Mouse (Mus musculus): Measurements from ENCODE around the gene Zfp503.
A peak's percentile ranks its signal among the peaks of the same experiment; 100 is the strongest.

The Zfp503 gene

DNA sequence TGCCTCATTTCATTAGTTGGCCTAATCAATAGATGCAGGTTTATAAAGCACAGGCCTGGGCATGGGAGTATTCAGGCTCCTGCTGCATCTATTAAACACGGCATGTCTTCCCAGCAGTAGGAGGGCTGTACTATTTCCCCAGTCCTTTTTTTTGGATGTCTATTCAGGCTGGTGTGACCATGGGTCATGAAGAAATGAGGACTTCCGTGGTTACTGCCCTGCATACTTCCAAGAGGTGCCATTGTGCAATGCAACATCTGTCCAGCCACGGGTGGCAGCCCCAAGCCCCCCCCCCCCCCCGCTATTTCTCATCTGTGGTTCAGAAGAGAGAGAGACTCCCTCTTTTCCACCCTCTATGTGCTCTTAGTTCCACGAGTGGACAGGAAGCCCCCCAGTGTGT lies 23.1 kb downstream of the Zfp503 start:
- DNase-seq: no peak

DNA sequence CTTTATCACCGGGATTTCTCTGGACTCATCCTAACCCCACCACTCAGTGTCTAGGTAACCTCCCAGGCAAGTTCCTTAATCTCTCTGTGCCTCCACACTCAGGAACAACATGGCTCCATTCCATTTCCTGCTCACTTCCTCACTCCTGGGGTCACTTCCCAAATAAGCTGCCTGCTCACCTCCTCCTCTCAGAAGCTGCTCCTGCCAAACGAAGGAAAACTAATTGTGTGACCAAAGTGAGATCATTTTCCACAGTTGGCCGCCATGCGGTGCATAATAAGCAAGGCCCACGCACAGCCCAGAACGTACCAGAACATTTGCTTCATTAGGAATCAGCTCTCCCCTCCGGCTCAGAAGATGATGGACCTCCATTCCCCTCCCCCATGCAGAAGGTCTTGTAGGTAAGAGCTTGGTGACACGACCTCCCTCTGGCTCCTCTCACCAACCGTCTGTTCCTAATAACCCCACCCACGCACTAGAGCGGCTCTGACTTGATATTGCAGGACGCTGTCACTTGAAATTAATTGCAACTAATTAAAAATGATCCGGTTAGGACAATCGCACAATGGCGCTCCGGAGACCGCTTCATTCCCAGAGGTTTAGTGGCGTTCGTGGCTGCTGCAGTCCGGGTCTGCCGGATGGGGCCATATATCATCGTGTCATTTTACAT lies 26.9 kb downstream of the Zfp503 start:
- DNase-seq: peak in 1 of 2 experiments; percentile 11

DNA sequence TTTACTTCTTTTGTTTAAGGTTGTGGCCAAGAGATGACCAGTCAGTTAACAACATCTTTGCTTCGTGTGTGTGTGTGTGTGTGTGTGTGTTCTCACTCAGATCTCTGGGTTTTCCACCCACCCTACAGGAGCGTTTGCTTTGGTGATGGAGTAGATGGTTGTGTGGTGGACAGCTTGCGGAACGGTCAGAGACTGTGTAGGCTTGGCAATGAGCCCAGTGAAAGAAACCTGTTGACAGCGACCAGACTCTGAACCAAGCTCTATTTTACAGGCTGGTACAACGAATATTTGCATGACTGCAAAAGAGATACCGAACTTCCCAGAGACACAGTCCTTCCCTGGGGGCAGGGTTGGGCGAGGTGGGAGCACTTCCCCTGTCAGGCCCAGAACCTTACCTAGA lies 30.2 kb downstream of the Zfp503 start:
- no peak for DNase-seq

DNA sequence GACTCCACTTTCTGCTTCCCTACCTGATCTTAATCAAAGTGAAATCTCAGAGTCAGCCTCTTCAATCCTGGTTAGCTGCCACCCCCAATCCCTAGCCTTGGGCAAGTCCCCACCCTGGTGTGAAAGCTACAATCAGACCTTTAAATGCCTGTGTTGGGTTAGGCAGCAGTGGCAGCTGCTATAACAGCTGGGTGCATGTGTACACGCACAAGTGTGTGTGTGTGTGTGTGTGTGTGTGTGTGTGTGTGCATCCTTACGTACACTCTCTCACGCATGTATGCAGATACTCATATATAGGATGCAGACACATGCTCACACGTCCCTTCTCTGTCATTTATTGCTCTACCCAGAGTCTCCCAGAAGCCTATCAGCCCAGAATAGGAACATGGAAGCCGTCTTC lies 30.8 kb downstream of the Zfp503 start:
- DNase-seq: no peak

DNA sequence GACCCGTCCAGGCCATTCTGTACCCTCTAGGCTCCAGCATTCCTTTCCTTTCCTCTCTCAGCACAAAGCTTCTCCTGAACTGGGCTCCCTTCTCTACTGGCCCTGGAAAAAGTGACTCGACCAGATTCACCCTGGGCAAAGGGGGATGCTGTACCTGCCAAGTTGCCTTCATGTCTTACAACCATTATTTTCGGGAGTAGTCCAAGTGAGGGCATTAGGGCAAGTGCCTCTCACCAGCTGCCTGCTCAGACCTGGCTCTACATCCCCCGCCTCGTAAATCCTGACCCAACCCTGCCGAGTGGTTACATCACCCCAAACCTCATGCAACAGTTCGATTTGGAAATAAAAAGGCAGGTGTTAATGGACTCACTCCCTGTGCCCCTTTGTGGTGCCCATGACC lies 36.9 kb downstream of the Zfp503 start:
- DNase-seq: no peak

DNA sequence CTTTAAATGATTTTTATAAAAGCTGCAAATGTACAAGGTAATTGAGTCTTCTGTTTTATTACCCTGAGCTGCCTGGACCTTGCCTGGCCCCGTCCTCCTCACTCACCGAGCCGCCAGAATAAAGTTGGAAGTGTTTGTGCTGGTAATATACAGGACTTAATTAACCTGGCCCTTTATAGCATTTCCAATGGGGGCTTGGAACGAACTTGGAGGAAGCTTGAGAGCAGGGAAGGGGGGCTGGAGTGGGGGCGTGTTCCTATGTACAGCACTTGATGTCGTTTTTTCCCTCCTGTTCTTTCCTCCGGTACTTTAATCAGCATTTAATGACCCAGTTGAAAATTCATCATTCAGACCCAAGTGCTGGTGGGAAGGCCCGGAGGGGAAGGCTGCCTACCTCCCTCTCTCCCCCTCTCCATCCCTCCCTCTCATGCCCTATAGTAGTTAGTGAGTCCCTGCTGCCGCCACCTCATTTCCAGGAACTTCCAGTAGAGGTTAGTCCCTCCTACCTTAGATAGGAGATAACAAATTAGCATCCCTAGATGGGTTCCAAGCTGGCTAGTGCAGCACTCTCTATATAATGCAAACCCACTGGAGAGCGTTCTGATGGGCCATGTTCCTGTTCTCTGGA lies 37.4 kb downstream of the Zfp503 start:
- DNase-seq: no peak

DNA sequence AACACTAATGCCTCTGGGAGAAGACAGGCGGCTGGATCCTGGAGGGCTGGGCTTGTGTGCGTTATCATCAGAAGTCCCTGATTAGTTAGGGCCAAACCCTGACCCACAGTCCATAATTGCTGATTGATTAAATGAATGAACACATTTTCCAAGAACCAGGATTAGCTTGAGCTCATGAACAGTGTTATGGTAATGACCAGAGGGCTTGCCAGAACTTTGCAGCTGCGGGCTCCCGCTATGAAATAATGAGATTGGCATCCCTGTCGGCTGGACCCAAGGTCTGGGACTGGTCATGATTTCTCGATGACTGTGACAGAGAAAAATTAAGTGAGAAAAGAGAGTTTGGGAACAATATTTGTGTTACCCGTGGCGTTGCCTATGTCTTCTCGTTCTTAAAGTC lies 44.5 kb downstream of the Zfp503 start:
- DNase-seq: no peak

DNA sequence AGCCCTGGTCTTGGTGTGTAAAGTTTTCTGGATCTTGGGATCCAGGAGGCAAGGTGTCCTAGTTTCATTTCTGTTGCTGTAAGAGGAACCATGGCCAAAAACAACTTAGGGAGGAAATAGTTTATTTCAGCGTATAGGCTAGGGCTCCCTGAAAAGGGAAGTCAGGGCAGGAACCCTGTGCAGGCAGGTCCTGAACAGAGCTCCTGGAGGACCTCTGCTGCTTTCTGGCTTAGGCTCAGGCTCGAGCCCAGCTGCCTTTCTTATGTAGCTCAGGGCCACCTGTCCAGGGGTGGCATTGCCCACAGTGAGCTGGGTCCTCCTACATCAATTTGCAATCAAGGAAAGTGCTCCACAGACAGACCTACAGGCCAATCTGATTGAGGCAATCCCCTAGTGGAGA lies 47.8 kb downstream of the Zfp503 start:
- no peak for DNase-seq

DNA sequence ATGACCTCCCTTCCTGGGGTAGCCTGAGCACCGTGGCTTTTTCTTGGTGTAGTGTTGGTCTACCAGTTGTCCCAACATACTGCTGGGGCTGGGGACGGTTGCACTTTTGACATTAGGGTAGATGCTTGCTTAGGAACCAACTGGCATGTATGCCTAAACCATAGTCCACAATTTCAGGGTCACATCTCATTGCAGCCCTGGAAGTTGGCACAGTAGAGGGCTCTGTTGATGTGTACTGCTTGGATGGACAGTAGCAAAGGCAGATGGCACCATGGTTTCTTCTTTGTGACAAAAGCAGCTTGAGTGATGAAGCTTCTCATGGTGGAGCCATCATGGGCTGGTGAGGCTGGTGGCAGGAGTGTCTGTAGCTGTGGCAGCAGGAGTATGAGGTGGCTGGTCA lies 52.3 kb downstream of the Zfp503 start:
- no peak for DNase-seq

DNA sequence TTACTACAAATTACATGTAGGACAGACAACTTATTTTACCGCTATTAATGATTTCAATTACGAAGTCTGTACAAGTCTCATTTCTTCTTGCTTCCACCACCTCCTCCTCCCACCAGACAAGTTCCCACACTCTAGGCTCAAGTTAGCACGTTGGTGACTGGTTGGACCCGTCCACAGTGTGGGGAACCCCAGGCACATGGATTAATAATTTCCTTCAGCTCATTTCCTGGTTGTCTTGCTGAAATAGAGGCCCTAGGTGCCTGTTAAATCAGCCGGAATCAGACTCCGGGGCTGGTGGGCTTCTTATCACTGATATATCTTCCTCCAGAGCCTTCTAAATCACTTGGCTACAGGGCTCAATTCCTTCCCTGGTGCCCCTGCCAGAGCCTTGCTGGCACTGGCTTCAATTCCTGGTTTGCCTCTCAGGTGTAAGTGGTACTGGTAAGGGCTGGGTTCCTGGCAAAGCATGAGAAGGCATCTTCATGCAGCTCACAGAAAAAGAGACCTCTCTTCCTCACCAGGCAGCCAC lies 53.2 kb downstream of the Zfp503 start:
- DNase-seq: no peak
